Mouse (Mus musculus) lung, embryonic 14.5 days (tissue): Measurements from ENCODE around the gene Magi2. TPM values are rescaled to one million over a fixed set of nuclear protein-coding genes. Genes with fewer than 3 reads are reported as not detected.

Experiments
- ATAC-seq: fragments of 200-750 bp; cut with Nextera tagmentation; 2 replicates; pipeline ENCODE4 v1.8.0; 2017; ENCODE audit warnings: mild to moderate bottlenecking, moderate TSS enrichment, moderate library complexity; ENCODE audit not compliant: insufficient read depth
- DNase-seq: peaks from one replicate; pipeline ENCODE4 v3.0.0-alpha.2; 2015
- H3K27ac ChIP-seq: fragments of 300-500 bp; sonication (generic); 2 replicates; pipeline ENCODE4 v1.5.1; 2014; ENCODE audit warnings: low read depth, mild to moderate bottlenecking, moderate library complexity
- H3K27me3 ChIP-seq: fragments of 300-500 bp; sonication (generic); 2 replicates; pipeline ENCODE4 v1.6.1; 2014; ENCODE audit warnings: low read length, control low read depth; ENCODE audit not compliant: insufficient read depth
- H3K36me3 ChIP-seq: fragments of 300-500 bp; sonication (generic); 2 replicates; pipeline ENCODE4 v1.6.1; 2014; ENCODE audit warnings: control low read depth; ENCODE audit not compliant: insufficient read depth
- H3K4me1 ChIP-seq: fragments of 300-500 bp; sonication (generic); 2 replicates; pipeline ENCODE4 v1.6.1; 2014; ENCODE audit warnings: antibody characterized with exemption, control low read depth; ENCODE audit not compliant: insufficient read depth
- H3K4me2 ChIP-seq: fragments of 300-500 bp; sonication (generic); 2 replicates; pipeline ENCODE4 v1.6.1; 2014; ENCODE audit warnings: mild to moderate bottlenecking
- H3K4me3 ChIP-seq: fragments of 300-500 bp; sonication (generic); 2 replicates; pipeline ENCODE4 v1.5.1; 2014; ENCODE audit warnings: low read depth, low read length
- H3K9ac ChIP-seq: fragments of 300-500 bp; sonication (generic); 2 replicates; pipeline ENCODE4 v1.6.1; 2014
- H3K9me3 ChIP-seq: fragments of 300-500 bp; sonication (generic); 2 replicates; pipeline ENCODE4 v1.6.1; 2016; ENCODE audit warnings: low read depth, low read length, control low read depth
- CTCF ChIP-seq: IDR thresholded peaks from 2 replicates; pipeline ENCODE4 v1.5.1; 2016; ENCODE audit warnings: antibody characterized with exemption, low read depth
- WGBS: fragments of 180-500 bp; shearing (Covaris S2); extraction: QIAGEN DNeasy Blood & Tissue Kit; methylation state at CpG from one replicate; pipeline ENCODE4 v1.1.7; 2014; 5-methylcytosine and 5-hydroxymethylcytosine counted together
- polyA plus RNA-seq: library from polyadenylated mRNA; unstranded; fragments of >200 nt; fragmentation: Nextera tagmentation; extraction: Ambion mirVana; gene quantifications from 2 replicates; pipeline ENCODE4 v1.2.1, GENCODE M21; 2014

The Magi2 gene
- polyA plus RNA-seq, 1 experiment from 2014 or later: 2.4 TPM

- DNase-seq: no peak
- H3K9ac ChIP-seq: no peak overlapping the region
- no peak overlapping the region for H3K4me3 ChIP-seq
- no peaks in the 10 kb centered on the region for H3K36me3 ChIP-seq
- no peaks in the 10 kb centered on the region for H3K27me3 ChIP-seq
- no peak for TF ChIP-seq CTCF
- no peak overlapping the region for H3K27ac ChIP-seq
- H3K9me3 ChIP-seq: no peaks in the 10 kb centered on the region
- no peak for ATAC-seq
- H3K4me2 ChIP-seq: no peak overlapping the region
- H3K4me1 ChIP-seq: no peaks in the 10 kb centered on the region
Observed at GRCm38 (mm10) chr5:19241797-19242196, 15.0 kb downstream of the Magi2 start.

- no peak for TF ChIP-seq CTCF
- H3K27ac ChIP-seq: no peak overlapping the region
- H3K36me3 ChIP-seq: no peaks in the 10 kb centered on the region
- H3K9ac ChIP-seq: no peak overlapping the region
- ATAC-seq (no peak), DNase-seq (no peak)
- H3K4me3 ChIP-seq: no peak overlapping the region
- no peak overlapping the region for H3K4me2 ChIP-seq
- no peaks in the 10 kb centered on the region for H3K27me3 ChIP-seq
- H3K9me3 ChIP-seq: no peaks in the 10 kb centered on the region
- H3K4me1 ChIP-seq: no peaks in the 10 kb centered on the region
- 47% methylated on average over 2 of the region's 2 CpGs for WGBS
Observed at GRCm38 (mm10) chr5:19246426-19246825, 19.6 kb downstream of the Magi2 start.

GRCm38 (mm10) chr5:19247266-19247665 lies 20.4 kb downstream of the Magi2 start:
- no peak overlapping the region for H3K4me3 ChIP-seq
- no peak for DNase-seq
- no peaks in the 10 kb centered on the region for H3K36me3 ChIP-seq
- no peaks in the 10 kb centered on the region for H3K4me1 ChIP-seq
- no peak for TF ChIP-seq CTCF
- no peak overlapping the region for H3K9ac ChIP-seq
- H3K9me3 ChIP-seq: no peaks in the 10 kb centered on the region
- no peak overlapping the region for H3K27ac ChIP-seq
- 62% methylated on average over 3 of the region's 3 CpGs for WGBS
- H3K4me2 ChIP-seq: no peak overlapping the region
- no peaks in the 10 kb centered on the region for H3K27me3 ChIP-seq
- ATAC-seq: no peak

GRCm38 (mm10) chr5:19262816-19263215 lies 36.0 kb downstream of the Magi2 start:
- WGBS: 48% methylated on average over 5 of the region's 5 CpGs
- Histone ChIP-seq H3K4me3 (no peak overlapping the region), H3K27me3 (no peaks in the 10 kb centered on the region), H3K9ac (no peak overlapping the region), H3K27ac (no peak overlapping the region), H3K4me2 (no peak overlapping the region), H3K36me3 (no peaks in the 10 kb centered on the region), H3K9me3 (no peaks in the 10 kb centered on the region), H3K4me1 (no peaks in the 10 kb centered on the region)
- no peak for DNase-seq
- no peak for TF ChIP-seq CTCF
- ATAC-seq: no peak

GRCm38 (mm10) chr5:19264627-19265026 lies 37.8 kb downstream of the Magi2 start:
- Histone ChIP-seq H3K36me3 (no peaks in the 10 kb centered on the region), H3K27me3 (no peaks in the 10 kb centered on the region), H3K27ac (no peak overlapping the region), H3K4me2 (no peak overlapping the region), H3K9ac (no peak overlapping the region), H3K4me1 (no peaks in the 10 kb centered on the region), H3K9me3 (no peaks in the 10 kb centered on the region), H3K4me3 (no peak overlapping the region)
- peak; percentile 55 for TF ChIP-seq CTCF
- ATAC-seq (no peak), DNase-seq (peak; percentile 19)
- 65% methylated on average over 2 of the region's 2 CpGs for WGBS

GRCm38 (mm10) chr5:19292581-19292980 lies 65.7 kb downstream of the Magi2 start:
- TF ChIP-seq CTCF: no peak

GRCm38 (mm10) chr5:19306656-19307055 lies 79.8 kb downstream of the Magi2 start:
- no peaks in the 10 kb centered on the region for H3K27me3 ChIP-seq
- no peak overlapping the region for H3K9ac ChIP-seq
- no peaks in the 10 kb centered on the region for H3K36me3 ChIP-seq
- DNase-seq: no peak
- H3K9me3 ChIP-seq: no peaks in the 10 kb centered on the region
- no peak for TF ChIP-seq CTCF
- H3K4me3 ChIP-seq: no peak overlapping the region
- H3K4me2 ChIP-seq: no peak overlapping the region
- H3K4me1 ChIP-seq: no peaks in the 10 kb centered on the region
- 84% methylated on average over 6 of the region's 6 CpGs for WGBS
- ATAC-seq: no peak
- no peak overlapping the region for H3K27ac ChIP-seq

More at GRCm38 (mm10) chr5:19292581-19292980, 65.7 kb downstream of the Magi2 start:
- H3K4me1 ChIP-seq: no peaks in the 10 kb centered on the region
- H3K36me3 ChIP-seq: no peaks in the 10 kb centered on the region
- no peak overlapping the region for H3K4me3 ChIP-seq
- no peak for ATAC-seq
- no peak for DNase-seq
- H3K27me3 ChIP-seq: no peaks in the 10 kb centered on the region
- no peak overlapping the region for H3K4me2 ChIP-seq
- H3K9me3 ChIP-seq: no peaks in the 10 kb centered on the region
- WGBS: 83% methylated on average over 3 of the region's 3 CpGs
- no peak overlapping the region for H3K27ac ChIP-seq
- no peak overlapping the region for H3K9ac ChIP-seq

GRCm38 (mm10) chr5:19309870-19310269 lies 83.0 kb downstream of the Magi2 start:
- Histone ChIP-seq H3K4me2 (no peak overlapping the region), H3K4me1 (no peaks in the 10 kb centered on the region), H3K27ac (no peak overlapping the region), H3K9me3 (no peaks in the 10 kb centered on the region), H3K4me3 (no peak overlapping the region), H3K27me3 (no peaks in the 10 kb centered on the region), H3K36me3 (no peaks in the 10 kb centered on the region), H3K9ac (no peak overlapping the region)
- DNase-seq (no peak), ATAC-seq (no peak)
- 53% methylated on average over 1 of the region's 1 CpGs for WGBS
- TF ChIP-seq CTCF: no peak
